Mouse (Mus musculus) kidney, postnatal 36 days (tissue): ENCODE data around the gene Slc2a5.
A peak's percentile ranks its signal among the peaks of the same experiment; 100 is the strongest.

ENCODE experiments used
- DNase-seq, 2 experiments: peaks; one replicate each; pipeline ENCODE4 v3.0.0; 2021 to 2022; ENCODE audit warnings: mixed read lengths in 2 of 2

Gene Slc2a5

DNA sequence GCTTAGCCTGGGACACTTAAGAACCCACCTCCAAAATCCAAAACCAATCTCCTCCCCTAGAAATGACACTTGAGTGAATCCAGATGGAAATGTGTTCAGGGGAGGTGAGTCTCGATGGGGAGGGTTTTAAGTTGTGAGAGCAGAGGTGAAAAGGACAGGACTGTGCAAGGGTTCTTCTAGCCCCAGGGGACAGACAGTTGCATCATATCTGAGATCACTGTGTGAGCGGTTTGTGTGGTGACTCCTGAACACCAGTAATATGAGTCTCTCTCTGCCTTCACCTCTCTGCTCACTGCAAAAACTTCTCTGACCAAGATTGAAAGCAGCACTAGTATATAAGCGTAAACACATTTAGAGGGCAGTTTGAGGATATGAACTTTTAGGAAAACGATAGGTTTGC lies 27.2 kb downstream of the Slc2a5 start:
- DNase-seq: no peak

DNA sequence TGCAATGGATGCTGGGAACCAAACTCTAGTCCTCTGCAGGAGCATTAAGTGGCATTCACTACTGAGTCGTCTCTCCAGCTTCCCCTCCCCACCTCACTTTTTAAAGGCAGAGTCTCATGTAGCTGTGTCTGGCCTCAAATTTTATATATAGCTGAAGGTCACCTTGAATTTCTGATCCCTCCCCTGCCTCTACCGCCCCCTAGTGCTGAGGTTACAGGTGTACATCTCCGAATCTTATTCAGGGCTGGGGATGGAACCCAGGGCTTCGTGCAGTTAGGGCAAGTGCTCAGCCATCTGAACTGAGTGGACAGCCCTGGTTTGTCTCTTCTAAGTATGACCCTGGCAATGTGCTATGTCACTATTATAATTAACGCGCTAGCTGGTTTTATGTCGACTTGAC lies 32.0 kb downstream of the Slc2a5 start:
- DNase-seq: no peak

DNA sequence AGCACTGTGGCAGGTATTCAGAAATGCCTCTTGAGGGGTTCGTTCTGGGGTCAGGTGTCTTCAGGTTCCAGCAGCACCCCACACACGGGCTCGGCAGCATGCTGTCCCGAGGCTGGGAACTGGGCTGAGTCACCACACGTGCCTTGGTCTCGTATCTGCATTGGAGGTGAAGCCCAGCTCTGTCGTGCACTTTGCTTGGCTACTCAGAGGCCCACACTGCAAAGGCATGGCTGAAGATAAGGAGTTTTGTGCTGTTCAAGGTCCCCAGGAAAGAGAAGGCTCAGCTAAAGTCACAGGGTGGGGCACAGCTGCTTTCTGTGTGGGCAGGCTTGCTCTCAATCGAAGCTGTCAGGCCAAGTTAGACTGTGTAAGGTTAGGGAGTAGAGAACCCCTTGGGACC lies 33.4 kb downstream of the Slc2a5 start:
- DNase-seq: no peak

DNA sequence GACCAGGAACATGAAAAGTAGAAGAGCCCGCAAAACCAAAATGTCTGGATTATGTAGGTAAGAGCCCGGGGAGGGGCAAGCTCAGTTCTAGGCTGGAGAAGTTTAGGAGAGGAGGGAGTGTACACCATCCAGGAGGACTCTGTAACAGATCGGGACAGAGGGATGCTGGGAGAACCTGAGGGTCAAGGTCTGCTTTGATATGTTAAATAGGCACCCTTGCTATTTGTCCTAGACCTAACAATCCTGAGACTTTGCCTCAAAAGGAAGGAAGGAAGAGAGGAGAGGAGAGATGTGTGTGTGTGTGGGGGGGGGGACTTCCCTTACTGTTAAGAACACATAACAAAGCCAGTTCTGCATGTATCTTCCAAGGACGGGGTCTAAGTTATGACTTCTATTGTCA lies 36.2 kb downstream of the Slc2a5 start:
- DNase-seq: no peak

DNA sequence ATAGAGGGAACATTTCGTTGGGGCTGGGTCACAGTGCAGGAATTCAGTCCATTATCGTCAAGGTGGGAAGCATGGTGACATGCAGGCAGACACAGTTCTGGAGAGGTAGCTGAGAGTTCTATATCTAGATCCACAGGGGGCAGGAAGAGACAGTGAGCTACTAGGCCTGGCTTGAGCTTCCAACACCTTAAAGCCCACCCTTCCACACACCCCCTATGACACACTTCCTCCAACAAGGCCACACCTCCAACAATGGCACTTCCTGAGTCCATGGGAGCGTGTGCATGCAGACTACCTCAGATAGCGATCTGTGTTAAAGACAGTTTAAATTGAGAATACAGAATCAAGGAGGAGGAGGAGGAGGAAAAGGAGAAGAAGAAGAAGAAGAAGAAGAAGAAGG lies 36.6 kb downstream of the Slc2a5 start:
- no peak for DNase-seq

DNA sequence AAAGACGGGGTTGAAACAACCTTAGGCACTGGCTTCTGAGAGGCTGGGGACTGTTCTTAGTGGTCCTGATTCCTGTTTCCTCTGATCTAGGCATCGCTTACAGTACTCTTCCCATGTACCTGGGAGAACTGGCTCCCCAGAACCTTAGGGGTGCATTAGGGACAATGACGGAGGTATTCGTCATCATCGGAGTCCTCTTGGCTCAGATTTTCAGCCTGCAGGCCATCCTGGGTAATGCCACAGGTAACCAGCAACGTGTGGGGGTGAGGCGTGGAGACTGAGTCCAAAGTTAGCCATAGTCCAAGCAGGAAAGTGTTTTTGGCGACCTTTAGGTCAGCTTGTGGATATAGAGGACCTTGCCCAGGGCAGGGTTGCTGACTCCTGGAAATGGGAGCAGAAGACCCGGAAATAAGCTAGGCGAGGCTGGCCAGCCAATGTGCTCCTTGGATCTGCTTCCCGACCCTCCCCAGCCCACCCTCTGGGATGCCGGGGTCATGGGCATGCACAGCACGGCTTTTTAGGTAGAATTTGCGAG lies 38.3 kb downstream of the Slc2a5 start:
- DNase-seq: peak; percentile 28 to 34

DNA sequence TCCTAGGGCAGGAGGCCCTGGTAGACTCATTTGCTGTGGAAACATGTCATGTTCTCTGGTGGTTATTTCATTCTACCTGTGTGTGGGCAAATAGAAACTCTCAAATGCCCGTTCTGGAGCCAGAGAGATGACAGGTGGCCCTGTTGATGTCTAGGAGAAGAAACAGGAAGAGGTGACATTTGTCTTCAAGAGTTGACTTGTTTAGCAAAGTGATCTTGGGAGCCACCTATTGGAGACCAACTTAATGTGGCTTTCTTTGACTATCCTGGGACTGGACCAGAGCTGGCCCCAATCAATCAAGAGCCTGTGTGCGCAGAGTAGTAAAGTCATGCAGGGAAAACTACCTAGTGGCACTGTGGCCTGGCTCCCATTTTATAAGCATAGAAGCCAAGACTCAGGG lies 40.4 kb downstream of the Slc2a5 start:
- no peak for DNase-seq

DNA sequence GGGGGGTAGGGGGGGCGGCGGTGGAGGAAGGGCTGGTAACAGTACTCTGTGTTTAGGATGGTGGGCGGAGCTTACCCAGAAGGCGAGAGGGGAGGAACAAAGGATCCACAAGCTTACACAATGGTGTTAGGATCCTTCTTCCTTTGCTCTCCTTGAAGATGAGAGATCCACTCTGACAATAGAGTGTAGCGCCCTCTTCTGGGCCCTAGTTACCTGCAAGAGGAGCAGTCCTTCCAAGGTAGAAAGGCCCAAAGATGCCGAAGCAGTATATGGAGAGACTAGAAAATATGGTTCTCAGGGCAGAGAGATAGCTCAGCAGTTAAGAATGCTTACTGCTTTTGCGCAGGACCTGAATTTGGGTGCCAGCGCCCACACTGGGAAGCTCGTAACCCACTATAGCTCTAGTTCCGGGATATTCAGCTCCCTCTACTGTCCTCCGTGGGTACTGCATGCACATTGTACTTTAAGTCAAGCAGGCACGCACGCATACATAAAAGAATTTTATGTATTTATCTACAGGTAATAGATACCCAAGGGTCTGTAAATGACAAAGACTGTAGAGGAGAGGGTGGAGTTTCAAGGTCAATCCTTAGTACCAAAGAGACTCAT lies 43.6 kb downstream of the Slc2a5 start:
- DNase-seq: no peak

DNA sequence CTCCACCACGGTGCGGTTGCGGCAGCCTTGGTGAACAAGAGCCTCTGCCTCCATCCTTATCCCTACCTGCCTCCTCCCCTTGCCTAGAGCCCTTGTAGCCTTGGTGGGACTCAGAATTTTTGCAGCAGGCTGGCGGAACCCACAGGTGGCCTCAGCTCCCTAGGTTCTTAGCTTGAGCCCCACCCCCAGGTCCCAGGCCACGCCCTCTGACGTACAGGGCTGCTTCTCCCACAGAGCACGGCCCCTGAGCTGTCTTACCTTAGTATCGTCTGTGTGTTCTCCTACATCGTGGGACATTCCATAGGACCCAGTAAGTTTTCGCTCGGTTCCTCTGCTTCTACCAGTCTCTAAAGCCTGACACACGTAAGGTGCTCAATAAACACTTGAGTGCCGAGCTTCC lies 45.8 kb downstream of the Slc2a5 start:
- peak in 1 of 2 experiments; percentile 42 for DNase-seq

DNA sequence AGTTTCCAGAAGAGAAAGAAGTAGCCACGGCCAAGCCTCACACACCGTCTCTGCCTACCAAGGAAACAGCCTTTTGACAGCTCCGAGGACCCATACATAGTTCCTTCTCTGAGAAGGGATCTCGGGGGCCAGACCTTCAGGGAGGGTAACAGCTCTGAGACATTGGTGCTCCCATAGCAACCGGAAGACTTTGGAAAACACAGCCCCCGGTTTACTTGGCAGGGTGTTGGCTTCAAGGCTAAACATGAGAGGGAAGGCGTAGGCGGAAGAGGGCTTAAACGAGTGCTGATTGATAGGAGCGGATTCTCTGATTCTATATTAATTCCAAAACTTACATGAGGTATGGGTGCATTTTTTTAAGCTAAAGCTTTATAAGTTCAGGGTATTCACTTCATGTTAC lies 49.3 kb downstream of the Slc2a5 start:
- no peak for DNase-seq

DNA sequence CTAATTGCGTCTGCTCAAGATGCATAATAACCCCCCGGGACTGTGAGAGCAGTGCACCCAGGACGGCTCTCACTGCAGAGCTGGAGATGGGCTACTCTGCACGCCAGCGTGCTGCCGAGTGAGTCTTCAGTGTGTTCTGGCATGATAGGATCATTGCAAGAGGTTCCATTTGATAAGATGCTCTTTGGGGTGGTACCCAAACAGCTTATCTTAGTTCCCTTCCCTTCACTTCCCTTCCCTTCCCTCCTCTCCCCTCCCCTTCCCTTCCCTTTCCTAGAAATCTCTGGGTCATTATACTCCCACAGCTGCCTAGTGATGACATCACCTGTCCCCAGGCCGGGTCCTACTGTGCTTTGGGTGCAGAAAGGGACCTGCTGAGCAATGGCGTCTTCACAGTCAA lies 53.0 kb downstream of the Slc2a5 start:
- DNase-seq: no peak

DNA sequence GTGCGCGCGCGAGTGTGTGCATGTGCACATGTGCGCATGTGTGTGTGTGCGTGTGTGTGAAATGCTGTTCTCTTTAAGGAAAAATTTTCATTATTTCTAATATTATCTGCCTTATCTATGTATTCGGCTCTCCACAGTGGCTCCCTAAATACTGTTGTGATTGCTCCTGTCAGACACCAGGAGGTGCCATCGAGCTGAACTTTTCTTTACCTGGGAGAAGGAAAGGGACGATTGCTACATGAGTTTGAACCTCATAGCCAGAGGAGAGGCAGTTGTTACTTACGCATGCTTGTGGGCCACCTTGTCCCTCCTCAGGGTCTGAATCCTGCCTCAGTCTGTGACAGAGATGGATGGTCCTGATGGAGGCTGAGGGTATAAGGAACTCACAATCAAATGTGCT lies 54.2 kb downstream of the Slc2a5 start:
- peak; percentile 32 to 66 for DNase-seq

DNA sequence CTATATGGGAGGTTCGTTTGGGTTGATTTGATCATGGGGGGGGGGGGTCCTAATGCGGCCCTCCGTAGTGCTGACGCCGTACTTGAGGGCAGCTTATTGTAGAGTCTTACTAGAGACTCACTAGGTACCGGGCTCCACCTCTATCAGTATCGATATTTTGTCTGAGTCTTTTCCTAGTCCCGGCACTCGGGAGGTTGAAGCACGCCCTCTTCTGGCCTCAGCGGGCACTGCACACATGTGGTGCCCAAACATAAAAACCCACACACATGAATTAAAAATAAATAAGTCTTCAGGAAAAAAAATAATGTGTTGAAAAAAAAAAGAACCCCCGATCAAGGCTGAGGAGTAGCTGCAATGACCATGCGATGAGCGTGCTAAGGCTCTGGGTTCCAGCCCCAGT lies 54.9 kb downstream of the Slc2a5 start:
- no peak for DNase-seq

DNA sequence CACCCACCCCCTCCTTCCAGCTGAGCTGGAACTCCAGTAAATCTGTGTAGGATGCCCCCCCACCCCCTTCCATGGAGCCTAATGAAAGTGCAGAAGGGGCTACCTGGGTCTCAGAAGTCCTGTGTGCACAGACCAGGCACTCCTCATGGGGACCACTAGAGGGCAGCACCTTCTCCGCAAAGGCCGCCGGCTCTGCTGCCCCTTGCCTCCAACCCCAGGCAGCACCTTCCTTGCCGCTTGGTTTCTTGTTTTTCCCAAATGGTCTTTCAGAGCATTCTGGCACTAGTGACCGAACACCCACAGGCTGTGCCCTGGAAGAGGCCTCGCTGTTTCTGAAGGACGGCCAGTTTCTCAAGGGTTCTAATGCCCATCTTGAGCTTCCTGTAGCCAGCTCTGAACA lies 57.5 kb downstream of the Slc2a5 start:
- peak; percentile 30 to 70 for DNase-seq

DNA sequence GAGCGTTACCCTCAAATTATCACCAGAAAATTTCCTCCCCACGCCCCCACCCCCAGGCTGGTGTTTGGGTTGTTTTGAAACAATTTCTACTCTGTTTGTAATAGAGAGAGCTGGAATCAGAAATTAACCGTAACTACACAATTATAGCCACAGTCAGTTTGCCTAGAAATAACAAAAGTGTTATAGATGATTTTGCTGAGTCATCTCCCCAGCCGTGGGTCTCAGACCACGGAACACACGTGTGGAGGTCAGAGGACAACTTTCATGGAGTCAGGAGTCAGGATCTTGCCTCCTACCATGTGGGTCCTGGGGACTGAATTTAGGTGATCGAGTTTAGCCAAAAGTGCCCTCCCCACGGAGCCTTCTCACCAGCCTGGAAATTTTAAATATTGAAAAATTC lies 58.0 kb downstream of the Slc2a5 start:
- DNase-seq: no peak

DNA sequence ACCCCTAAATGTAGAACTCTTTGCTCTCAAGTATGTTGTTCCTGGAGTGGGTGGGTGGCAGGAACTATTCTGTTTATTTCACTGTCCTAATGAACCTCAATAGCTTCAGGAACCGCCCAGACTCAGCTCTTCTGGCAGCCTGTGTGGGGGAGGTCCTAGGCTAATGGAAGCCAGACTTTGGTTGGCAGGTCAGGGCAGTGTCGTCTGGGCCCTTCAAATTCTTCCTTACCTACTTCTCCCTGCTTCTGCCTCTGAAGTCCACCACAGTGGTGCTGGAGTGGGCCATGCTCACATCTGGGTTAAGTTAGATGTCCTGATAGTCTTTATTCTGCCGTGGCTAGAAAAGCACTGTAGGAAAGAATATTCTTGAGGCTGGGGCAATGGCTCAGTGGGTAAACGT lies 59.0 kb downstream of the Slc2a5 start:
- DNase-seq: no peak

DNA sequence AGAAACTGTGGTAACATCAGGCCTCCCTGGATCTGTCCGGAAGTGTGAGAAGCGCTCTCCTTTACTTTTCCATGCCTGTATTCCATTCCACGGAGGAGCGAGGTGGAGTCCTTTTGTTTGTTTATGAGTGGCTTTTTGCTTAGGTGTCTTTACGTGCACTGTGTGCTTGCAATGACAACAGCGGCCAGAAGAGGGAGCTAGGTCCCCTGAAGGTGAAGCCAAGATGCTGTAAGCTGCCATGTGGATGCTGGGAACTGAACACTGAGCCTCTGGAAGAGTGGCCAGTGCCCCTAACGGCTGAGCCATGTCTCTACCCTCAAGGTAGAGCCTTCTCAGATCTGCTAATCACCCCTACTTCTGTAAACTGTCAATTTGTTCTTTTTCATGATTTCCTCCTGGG lies 62.2 kb downstream of the Slc2a5 start:
- DNase-seq: peak in 1 of 2 experiments; percentile 31

DNA sequence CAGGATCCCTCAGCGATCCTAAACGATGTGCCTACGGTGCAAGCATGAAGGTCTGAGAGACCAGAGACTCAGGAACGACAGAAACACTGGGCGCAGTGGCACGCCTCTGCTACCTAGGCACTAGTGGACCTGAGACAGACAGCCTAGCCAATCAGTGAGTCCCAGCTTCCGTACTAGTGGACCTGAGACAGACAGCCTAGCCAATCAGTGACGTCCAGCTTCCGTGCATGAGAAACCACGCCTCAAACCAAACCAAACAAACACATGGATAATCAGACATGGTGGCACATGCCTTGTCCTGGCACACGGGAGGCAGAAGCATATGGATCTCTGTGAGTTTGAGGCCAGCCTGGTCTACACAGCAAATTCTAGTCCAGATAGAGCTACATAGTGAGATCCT lies 69.2 kb downstream of the Slc2a5 start:
- no peak for DNase-seq

DNA sequence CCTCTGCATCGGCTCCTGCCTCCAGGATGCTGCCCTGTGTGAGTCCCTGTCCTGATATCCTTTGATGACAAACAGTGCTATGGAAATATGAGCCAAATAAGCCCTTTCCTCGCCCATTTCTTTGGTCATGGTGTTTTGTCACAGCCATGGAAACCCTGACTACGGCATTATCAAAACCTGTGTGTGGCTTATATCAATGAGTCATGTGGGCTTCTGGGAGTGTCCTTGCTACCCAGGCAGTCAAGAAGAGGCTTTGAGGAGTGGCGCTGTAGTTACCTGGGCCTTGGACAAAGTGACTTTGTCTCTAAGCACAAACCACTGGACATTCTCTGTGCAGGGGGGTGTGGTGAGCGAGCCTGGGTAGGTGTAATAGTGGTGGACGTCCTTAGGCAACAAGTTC lies 73.1 kb downstream of the Slc2a5 start:
- DNase-seq: no peak
